Mouse (Mus musculus) limb, embryonic 15.5 days (tissue): ENCODE results near the gene Ccne1. TPM values are rescaled to one million over a fixed set of nuclear protein-coding genes. Genes with fewer than 3 reads are reported as not detected.
A peak's percentile ranks its signal among the peaks of the same experiment; 100 is the strongest.

Experiments
- ATAC-seq: fragments of 200-750 bp; cut with Nextera tagmentation; 2 replicates; pipeline ENCODE4 v1.8.0; 2017; ENCODE audit warnings: low read depth, moderate TSS enrichment; ENCODE audit not compliant: insufficient number of reproducible peaks, low FRiP score, low TSS enrichment
- H3K27ac ChIP-seq: fragments of 300-500 bp; sonication (generic); 2 replicates; pipeline ENCODE4 v1.5.1; 2015; ENCODE audit warnings: moderate library complexity, mild to moderate bottlenecking, inconsistent platforms
- H3K27me3 ChIP-seq: fragments of 300-500 bp; sonication (generic); 2 replicates; pipeline ENCODE4 v1.6.1; 2015; ENCODE audit warnings: inconsistent platforms
- H3K36me3 ChIP-seq: fragments of 300-500 bp; sonication (generic); 2 replicates; pipeline ENCODE4 v1.6.1; 2015; ENCODE audit warnings: inconsistent platforms
- H3K4me1 ChIP-seq: fragments of 300-500 bp; sonication (generic); 2 replicates; pipeline ENCODE4 v1.6.1; 2015; ENCODE audit warnings: inconsistent platforms
- H3K4me2 ChIP-seq: fragments of 300-500 bp; sonication (generic); 2 replicates; pipeline ENCODE4 v1.6.1; 2015; ENCODE audit warnings: mild to moderate bottlenecking, inconsistent platforms
- H3K4me3 ChIP-seq: fragments of 300-500 bp; sonication (generic); 2 replicates; pipeline ENCODE4 v1.5.1; 2015; ENCODE audit warnings: mild to moderate bottlenecking, inconsistent platforms
- H3K9ac ChIP-seq: fragments of 300-500 bp; sonication (generic); 2 replicates; pipeline ENCODE4 v1.6.1; 2015; ENCODE audit warnings: inconsistent platforms
- H3K9me3 ChIP-seq: fragments of 300-500 bp; sonication (generic); 2 replicates; pipeline ENCODE4 v1.6.1; 2016; ENCODE audit warnings: inconsistent platforms
- WGBS: fragments of 180-500 bp; shearing (Covaris S2); methylation state at CpG from one replicate; pipeline ENCODE4 v1.1.7; 2015; 5-methylcytosine and 5-hydroxymethylcytosine counted together
- polyA plus RNA-seq: library from polyadenylated mRNA; unstranded; fragments of >200 nt; fragmentation: Nextera tagmentation; extraction: Ambion mirVana; gene quantifications from 2 replicates; pipeline ENCODE4 v1.2.1, GENCODE M21; 2015

The Ccne1 gene
- polyA plus RNA-seq = 55.6 and 62.3 TPM in 2 replicates

DNA sequence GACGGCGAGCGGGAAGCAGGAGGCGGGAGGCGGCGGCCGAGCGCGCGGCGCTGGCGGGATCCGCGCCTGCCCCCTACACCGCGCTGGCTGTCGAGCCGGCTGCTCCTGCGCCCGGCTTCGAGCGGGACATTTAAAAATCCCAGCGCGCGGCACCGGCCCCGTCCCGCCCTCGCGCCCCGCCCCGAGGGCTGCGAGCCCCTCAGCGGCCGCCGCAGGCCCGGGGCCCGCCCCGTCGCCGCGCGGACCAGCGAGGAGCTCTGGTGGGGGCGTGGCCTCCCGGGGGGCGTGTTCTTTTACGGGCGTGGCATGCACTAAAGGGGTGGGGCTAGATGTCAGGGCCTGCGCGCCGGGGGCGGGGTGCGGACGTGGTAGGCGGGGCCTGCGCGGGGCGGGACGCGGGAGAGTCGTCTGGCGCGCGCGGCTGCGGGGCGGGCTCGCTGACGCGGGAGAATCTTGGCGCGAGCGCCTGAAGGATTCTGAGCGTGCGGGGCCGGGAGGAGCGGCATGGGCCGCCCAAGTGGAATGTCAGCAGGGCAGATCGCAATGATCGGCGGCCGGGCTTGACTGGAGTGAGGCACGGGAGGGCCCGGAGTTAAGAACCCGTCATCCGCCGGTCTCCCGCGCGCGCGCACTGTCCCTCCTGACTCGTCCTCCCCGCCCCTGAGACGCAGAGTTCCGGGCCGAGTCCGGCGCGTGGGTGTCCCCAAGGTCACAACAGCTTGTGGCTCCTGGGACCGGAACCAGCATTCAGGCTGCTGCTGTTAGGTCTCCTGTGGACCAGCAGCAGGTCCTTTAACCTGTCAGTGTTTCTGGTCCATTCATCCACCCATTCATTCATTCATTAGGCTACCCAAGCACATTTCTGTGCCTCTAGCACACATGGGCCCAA, at the start of gene Ccne1:
Ccne1 (minus strand) TSS at position 164 of the 889 bp plus-strand sequence.
- H3K27ac ChIP-seq = peak within 1 kb of the TSS; percentile 75
- ATAC-seq = peak; percentile 92
- H3K4me3 ChIP-seq = peak within 1 kb of the TSS; percentile 85
- H3K36me3 ChIP-seq = peaks cover 5% of the 10 kb centered on the region
- H3K9me3 ChIP-seq = no peaks in the 10 kb centered on the region
- peaks cover 32% of the 10 kb centered on the region for H3K4me1 ChIP-seq
- under 1% methylated on average over 63 of the region's 102 CpGs for WGBS
- peak within 1 kb of the TSS; percentile 64 for H3K9ac ChIP-seq
- peak within 1 kb of the TSS; percentile 95 for H3K4me2 ChIP-seq
- no peaks in the 10 kb centered on the region for H3K27me3 ChIP-seq

DNA sequence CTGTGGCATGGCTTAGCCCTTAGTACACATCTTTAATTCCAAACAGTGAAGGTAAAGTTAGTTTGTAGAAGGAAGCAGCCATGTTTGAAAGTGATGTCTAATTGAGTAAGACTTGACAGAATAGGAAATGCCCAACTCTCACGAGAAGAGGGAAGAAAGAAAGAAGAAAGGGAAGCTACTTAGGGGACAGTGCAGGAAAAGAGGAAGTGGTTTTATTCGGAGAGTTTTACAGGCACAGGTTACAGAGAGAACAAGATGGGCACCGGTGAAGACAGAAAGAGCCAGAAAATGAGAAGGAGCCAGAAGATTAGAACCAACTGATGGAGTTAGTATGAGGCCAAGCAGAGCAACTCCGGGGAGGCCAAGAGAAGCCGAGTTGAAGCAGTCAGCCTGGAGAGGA, 48.5 kb upstream of the Ccne1 start:
- Histone ChIP-seq H3K4me2 (no peak overlapping the region), H3K27me3 (no peaks in the 10 kb centered on the region), H3K36me3 (no peaks in the 10 kb centered on the region), H3K9me3 (no peaks in the 10 kb centered on the region), H3K9ac (no peak overlapping the region), H3K4me3 (no peak overlapping the region), H3K4me1 (no peaks in the 10 kb centered on the region), H3K27ac (no peak overlapping the region)
- ATAC-seq = no peak
- WGBS = 77% methylated on average over 5 of the region's 5 CpGs

DNA sequence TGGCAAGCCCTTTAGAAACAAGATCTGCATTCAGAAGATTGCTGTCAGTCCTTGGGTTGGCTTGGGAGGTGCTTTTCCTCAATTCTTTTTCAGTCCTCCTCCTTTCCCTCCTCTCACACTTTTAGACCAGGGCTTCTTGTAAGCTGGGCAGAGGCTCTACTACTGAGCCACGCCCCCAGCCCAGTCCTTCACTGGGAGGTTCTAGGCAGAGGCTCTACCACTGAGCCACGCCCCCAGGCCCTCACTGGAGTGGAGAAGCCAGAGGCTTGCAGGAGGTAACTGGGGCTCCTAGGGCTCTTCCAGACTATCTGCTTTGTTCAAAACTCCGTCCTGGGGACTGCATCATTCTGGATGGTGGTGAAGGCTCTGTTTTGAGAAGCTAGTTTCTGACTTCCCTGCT, 45.2 kb upstream of the Ccne1 start:
- Histone ChIP-seq H3K9ac (no peak overlapping the region), H3K27me3 (no peaks in the 10 kb centered on the region), H3K27ac (no peak overlapping the region), H3K4me1 (no peaks in the 10 kb centered on the region), H3K4me2 (no peak overlapping the region), H3K9me3 (no peaks in the 10 kb centered on the region), H3K4me3 (no peak overlapping the region), H3K36me3 (no peaks in the 10 kb centered on the region)
- no peak for ATAC-seq
- 89% methylated on average over 3 of the region's 3 CpGs for WGBS

DNA sequence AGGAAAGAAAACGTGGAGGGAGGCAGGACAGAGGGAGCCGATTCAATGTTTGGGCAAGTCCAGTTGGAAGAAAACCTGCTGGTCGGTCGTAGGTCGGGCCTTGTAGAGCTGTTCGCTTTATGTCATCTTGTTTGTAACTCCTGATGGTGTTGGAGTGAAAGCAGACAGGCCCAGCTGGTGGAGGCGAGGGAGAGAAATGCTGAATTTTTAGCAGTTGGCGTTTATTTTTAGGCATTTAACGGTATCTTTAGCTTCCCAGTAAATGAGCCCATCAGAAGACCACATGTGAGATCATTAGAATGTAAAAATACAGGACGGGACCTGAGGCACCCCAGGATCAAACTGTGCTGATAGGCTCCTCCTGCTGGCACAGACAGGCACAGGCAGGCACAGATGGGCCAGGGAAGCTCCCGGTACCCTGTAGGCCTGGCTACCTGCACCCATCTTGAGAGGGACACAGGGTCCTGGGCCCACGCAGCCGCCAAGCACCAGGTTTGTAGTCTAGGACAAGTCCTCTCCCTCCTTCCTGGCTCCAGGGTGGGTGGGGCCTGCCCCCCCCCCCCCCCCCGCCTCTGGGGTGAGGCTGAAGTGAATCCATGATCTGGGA, 44.5 kb upstream of the Ccne1 start:
- Histone ChIP-seq H3K36me3 (no peaks in the 10 kb centered on the region), H3K4me2 (no peak overlapping the region), H3K9me3 (no peaks in the 10 kb centered on the region), H3K27me3 (no peaks in the 10 kb centered on the region), H3K9ac (no peak overlapping the region), H3K27ac (no peak overlapping the region), H3K4me3 (no peak overlapping the region), H3K4me1 (no peaks in the 10 kb centered on the region)
- no peak for ATAC-seq
- WGBS = 62% methylated on average over 14 of the region's 14 CpGs

DNA sequence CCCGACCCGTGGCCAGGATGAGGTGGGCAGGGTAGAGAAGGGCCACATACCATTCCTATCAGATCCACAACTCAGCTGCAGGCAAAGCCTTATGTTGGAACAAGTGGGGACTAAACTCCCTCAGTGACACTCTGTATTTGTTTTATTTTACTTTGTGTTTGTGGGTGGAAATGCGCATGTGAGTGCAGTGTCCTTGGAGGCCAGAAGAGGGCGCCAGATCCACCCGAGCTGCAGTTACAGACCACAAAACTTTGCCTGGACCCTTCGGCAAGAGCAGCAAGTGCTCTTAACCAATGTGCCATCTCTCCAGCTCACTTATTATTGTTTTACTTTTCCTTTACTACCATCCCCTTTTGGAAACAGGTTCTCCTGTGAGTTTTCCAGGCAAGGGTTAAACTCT, 40.1 kb upstream of the Ccne1 start:
- no peak overlapping the region for H3K4me3 ChIP-seq
- no peaks in the 10 kb centered on the region for H3K27me3 ChIP-seq
- no peak for ATAC-seq
- H3K9ac ChIP-seq = no peak overlapping the region
- H3K4me2 ChIP-seq = no peak overlapping the region
- H3K27ac ChIP-seq = no peak overlapping the region
- H3K4me1 ChIP-seq = no peaks in the 10 kb centered on the region
- H3K36me3 ChIP-seq = no peaks in the 10 kb centered on the region
- WGBS = 90% methylated on average over 6 of the region's 6 CpGs
- no peaks in the 10 kb centered on the region for H3K9me3 ChIP-seq

DNA sequence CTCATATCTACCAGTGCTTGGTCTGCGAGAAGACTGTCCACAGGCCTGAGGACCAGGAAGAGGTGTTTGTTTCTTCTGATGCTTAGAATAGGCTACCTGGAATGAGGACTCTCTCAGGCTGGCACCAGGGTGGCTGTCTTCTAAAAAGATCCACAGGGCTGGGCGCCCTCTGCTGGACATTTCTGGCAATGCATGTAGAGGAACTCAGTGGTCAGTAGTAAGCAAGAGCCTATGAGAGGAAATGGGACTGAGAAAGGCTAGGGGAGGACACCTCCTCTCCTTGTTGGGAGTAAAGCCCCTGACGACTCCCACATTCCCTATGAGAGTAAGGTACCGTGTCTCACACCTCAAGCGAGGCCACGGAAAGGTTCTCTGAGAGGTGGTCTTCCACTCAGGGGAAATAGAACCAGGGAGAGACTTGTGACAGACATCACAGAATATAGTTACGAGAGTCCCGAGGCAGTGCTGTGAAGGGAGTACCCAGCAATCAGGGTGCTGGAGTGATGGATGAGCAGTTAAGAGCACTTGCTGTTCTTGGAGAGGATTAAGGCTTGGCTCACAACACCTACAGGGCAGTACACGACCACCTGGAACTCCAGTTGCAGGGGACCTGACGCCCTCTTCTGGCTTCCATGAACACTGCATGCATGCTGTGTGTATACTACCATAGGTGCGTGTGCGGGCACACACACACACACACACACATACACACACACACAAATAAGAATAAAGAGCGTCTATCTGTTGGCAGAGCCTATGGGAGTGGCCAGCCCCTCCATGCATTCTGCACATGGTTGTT, 34.6 kb upstream of the Ccne1 start:
- Histone ChIP-seq H3K4me2 (no peak overlapping the region), H3K27me3 (no peaks in the 10 kb centered on the region), H3K36me3 (no peaks in the 10 kb centered on the region), H3K4me1 (peaks cover 6% of the 10 kb centered on the region; the same call in 1 of the 2 replicates), H3K9ac (no peak overlapping the region), H3K9me3 (no peaks in the 10 kb centered on the region), H3K4me3 (no peak overlapping the region), H3K27ac (no peak overlapping the region)
- 61% methylated on average over 13 of the region's 13 CpGs for WGBS
- ATAC-seq = no peak

DNA sequence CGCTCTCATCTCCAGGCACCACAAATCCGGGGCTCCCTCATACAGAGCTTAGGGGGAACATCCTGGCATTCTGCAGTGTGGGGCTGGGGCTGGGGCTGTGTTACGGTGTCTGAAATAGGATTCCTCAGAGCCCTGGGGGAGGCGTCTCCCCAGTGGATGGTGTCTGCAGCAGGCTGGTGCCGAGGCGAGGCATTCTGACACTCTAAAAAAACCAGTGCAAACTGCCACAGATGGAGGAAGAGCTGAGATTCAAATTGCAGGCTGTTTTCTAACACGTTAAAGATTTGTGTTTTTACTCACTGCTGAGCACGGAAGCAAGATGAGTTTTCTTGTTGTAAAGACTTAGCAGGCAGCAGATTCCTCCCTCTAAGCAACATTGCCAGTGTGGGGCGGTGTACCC, 33.0 kb upstream of the Ccne1 start:
- Histone ChIP-seq H3K27me3 (no peaks in the 10 kb centered on the region), H3K4me2 (no peak overlapping the region), H3K4me3 (no peak overlapping the region), H3K27ac (no peak overlapping the region), H3K4me1 (peaks cover 6% of the 10 kb centered on the region; the same call in 1 of the 2 replicates), H3K9me3 (no peaks in the 10 kb centered on the region), H3K9ac (no peak overlapping the region), H3K36me3 (no peaks in the 10 kb centered on the region)
- ATAC-seq = no peak
- WGBS = 32% methylated on average over 9 of the region's 9 CpGs

DNA sequence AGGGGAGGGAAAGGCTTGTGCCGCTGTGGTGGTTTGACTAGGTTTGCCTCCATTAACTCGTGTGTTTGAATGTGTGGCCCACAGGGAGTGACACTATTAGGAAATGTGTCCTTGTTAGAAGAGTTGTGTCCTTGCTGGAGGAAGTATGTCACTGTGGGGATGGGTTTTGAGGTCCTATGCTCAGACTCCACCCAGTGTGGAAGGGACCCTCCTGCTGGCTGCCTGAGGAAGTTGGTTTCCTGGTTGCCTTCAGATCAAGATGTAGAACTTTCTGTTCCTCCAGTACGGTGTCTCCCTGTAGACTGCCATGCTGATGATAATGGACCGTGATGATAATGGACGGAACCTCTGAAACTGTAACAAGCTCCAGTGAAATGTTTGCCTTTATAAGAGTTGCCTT, 27.1 kb upstream of the Ccne1 start:
- no peak overlapping the region for H3K27ac ChIP-seq
- H3K4me1 ChIP-seq = peaks cover 16% of the 10 kb centered on the region
- no peak for ATAC-seq
- no peaks in the 10 kb centered on the region for H3K9me3 ChIP-seq
- no peaks in the 10 kb centered on the region for H3K36me3 ChIP-seq
- H3K27me3 ChIP-seq = no peaks in the 10 kb centered on the region
- H3K4me3 ChIP-seq = no peak overlapping the region
- no peak overlapping the region for H3K4me2 ChIP-seq
- H3K9ac ChIP-seq = no peak overlapping the region
- WGBS = 92% methylated on average over 5 of the region's 5 CpGs

DNA sequence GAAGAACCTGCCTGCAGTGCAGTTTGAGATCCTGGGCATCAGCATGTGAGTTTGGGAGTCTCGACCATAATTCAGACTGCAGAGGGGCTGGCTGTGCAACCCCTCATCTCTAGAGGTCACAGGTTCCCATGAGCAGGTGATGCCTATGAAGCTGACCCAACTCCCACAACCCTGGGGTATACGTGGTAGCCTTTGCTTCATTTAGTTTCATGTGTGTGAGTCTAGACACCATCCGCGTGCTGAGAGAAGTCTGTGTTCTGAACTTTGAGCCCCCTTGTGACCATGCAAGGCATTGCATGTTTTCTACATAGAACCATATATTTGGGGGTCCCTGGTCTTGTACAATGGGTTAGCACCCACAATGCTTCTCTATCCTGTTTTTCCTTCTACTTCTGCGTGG, 23.9 kb upstream of the Ccne1 start:
- no peaks in the 10 kb centered on the region for H3K27me3 ChIP-seq
- H3K9ac ChIP-seq = no peak overlapping the region
- peaks cover 18% of the 10 kb centered on the region for H3K4me1 ChIP-seq
- no peak overlapping the region for H3K27ac ChIP-seq
- no peak for ATAC-seq
- H3K4me3 ChIP-seq = no peak overlapping the region
- H3K9me3 ChIP-seq = no peaks in the 10 kb centered on the region
- H3K4me2 ChIP-seq = no peak overlapping the region
- no peaks in the 10 kb centered on the region for H3K36me3 ChIP-seq
- 23% methylated on average over 5 of the region's 5 CpGs for WGBS

DNA sequence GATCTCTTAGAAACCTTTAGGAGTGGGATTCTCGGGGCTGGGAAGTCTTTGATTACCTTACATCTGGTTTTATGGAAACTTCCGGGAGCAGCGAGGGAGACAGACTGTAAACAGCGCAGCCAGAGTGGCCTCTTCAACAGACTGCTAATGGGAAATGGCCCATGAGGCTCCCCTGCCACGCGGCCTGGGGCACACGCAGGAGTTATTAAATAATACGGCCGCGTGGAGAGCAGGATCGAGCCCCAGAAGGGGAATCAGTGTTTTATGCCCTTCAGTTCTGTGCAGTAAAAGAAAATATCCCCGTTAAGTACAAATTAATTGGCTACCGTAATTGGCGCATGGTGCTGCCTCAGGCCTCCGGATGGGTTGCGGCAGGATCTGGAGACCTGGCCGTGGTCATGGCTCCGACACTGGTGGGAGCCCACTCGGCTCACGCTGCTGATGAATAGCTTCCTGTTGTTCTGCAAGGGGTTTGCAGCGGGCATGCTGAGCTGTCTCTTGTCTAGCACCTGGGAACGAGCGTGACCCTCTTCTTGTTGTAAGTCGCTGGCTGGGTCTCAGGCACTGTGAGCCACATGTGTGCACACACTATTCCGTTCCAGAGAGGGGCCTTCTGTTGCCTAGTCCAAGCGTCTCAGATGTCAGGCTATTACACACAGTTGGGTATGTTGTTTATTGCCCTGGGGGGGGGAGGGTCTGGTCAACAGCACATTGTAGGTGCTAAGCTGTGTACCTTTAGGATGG, 22.8 kb upstream of the Ccne1 start:
- no peak for ATAC-seq

DNA sequence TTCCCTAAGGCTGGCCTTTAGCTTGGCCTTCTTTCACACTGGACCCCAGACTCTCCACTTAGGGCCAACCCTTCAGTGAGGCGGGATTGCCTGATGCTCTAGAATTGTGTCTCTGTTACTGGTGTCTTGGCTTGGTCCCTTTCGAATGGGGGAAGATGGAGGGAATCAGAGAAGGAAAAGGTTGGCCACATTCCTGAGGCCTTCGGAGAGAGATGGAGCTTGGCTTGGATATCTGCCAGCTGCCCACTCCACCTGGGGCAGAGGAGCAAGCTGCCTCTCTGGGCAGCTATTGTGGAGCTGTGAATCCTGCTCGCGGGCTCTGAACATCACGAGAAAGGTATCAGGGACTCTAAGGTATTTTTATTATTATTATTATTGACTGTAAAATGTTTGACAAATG, 22.2 kb upstream of the Ccne1 start:
- WGBS = 48% methylated on average over 6 of the region's 6 CpGs
- no peak for ATAC-seq

More for the DNA sequence above, 22.8 kb upstream of the Ccne1 start:
- Histone ChIP-seq H3K9me3 (no peaks in the 10 kb centered on the region), H3K4me2 (peak overlapping the region; percentile 4; the same call in 1 of the 2 replicates), H3K27me3 (no peaks in the 10 kb centered on the region), H3K4me1 (peaks cover 24% of the 10 kb centered on the region), H3K4me3 (no peak overlapping the region), H3K36me3 (no peaks in the 10 kb centered on the region), H3K27ac (no peak overlapping the region), H3K9ac (0 out of 2 replicates have a peak overlapping the region, but pooled peaks have one; percentile 18)
- WGBS = 20% methylated on average over 26 of the region's 26 CpGs

More for the DNA sequence above, 22.2 kb upstream of the Ccne1 start:
- Histone ChIP-seq H3K9me3 (no peaks in the 10 kb centered on the region), H3K27ac (no peak overlapping the region), H3K4me2 (no peak overlapping the region), H3K9ac (no peak overlapping the region), H3K4me1 (peaks cover 24% of the 10 kb centered on the region), H3K36me3 (no peaks in the 10 kb centered on the region), H3K27me3 (no peaks in the 10 kb centered on the region), H3K4me3 (no peak overlapping the region)
